Mouse (Mus musculus) kidney, adult 2 months (tissue): ENCODE results near the gene Dpm2.

Experiments
- CTCF ChIP-seq: fragments of 200-500 bp; conservative IDR thresholded peaks from 2 replicates; pipeline ENCODE4 v1.5.1; 2011; ENCODE audit warnings: low read depth, mild to moderate bottlenecking, control low read depth, low read length, moderate library complexity, mixed read lengths; ENCODE audit not compliant: insufficient read depth, insufficient read length
- POLR2A ChIP-seq: fragments of 200-500 bp; IDR thresholded peaks from one replicate; pipeline ENCODE4 v1.6.1; 2011; ENCODE audit warnings: low read depth, low read length, control low read depth

DNA sequence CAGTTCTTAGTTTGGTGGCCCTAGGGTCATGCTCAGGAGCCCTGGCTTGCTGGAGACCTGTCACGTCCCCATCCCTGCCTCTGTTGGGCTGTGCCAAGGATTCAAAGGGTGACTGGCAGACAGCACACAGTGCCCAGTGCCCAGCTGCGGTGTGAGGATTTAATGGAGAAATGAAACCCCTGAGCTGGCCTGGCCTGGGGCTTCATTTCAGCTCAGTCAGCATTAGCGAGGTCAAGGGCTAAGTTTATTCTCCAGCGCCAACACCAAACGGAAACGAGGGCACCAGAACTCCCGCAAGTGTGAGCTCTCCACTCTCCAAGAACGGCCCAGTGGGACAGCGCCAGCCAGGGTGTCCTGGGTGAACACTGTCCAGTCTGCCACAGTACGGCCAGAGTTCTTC is 19.6 kb downstream of the Dpm2 start:
- TF ChIP-seq CTCF (no peak), POLR2A (no peak)
